Mouse (Mus musculus) limb, embryonic 10.5 days (tissue): ENCODE data around the gene Cpne8. TPM values are rescaled to one million over a fixed set of nuclear protein-coding genes. Genes with fewer than 3 reads are reported as not detected.
"Not testable (repeated sequence)": the region's sequence is repeated elsewhere in the genome, so short reads cannot be mapped to it uniquely, and the experiment has no call there.

Experiments used
- DNase-seq: peaks from one replicate; pipeline ENCODE4 v3.0.0-alpha.2; 2017; ENCODE audit warnings: low spot score
- H3K27ac ChIP-seq: fragments of 300-500 bp; sonication (generic); 2 replicates; pipeline ENCODE4 v1.5.1; 2016; ENCODE audit warnings: mild to moderate bottlenecking
- H3K27me3 ChIP-seq: fragments of 300-500 bp; sonication (generic); 2 replicates; pipeline ENCODE4 v1.6.1; 2016; ENCODE audit warnings: low read depth, mild to moderate bottlenecking; ENCODE audit not compliant: poor library complexity, severe bottlenecking
- H3K36me3 ChIP-seq: fragments of 300-500 bp; sonication (generic); 2 replicates; pipeline ENCODE4 v1.6.1; 2016; ENCODE audit warnings: mild to moderate bottlenecking, moderate library complexity
- H3K4me1 ChIP-seq: fragments of 300-500 bp; sonication (generic); 2 replicates; pipeline ENCODE4 v1.6.1; 2016
- H3K4me3 ChIP-seq: fragments of 300-500 bp; sonication (generic); 2 replicates; pipeline ENCODE4 v1.5.1; 2016; ENCODE audit warnings: mild to moderate bottlenecking, moderate library complexity
- H3K9me3 ChIP-seq: fragments of 300-500 bp; sonication (generic); replicated peaks from 2 replicates; pipeline ENCODE4 v1.6.1; 2016; ENCODE audit warnings: mild to moderate bottlenecking
- WGBS: fragments of 180-500 bp; shearing (Covaris S2); methylation state at CpG from one replicate; pipeline ENCODE4 v1.1.7; 2016; 5-methylcytosine and 5-hydroxymethylcytosine counted together
- polyA plus RNA-seq: library from polyadenylated mRNA; unstranded; fragments of >200 nt; fragmentation: Nextera tagmentation; extraction: Ambion mirVana; gene quantifications from 2 replicates; pipeline ENCODE4 v1.2.1, GENCODE M21; 2016

The Cpne8 gene
- polyA plus RNA-seq, 1 experiment from 2014 or later, result 2.9 TPM

DNA sequence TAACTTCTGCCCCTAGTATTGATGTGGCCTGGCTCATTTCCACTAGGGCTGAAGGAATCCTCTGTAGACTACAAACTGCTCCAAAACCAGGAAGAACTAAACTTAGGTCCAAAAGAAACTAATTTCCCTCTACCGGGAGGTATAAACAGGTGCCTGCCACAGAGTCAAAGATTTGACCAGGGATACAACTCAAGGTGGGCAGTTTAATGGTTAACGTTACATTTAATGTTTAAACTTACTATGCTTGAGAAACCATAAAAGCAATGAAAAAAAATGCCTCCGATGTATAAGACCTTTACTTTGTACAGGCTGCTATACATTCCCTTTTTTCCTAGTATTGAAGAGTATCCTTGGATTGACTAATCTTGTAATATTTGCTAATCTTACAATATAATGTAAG, 18.5 kb downstream of the Cpne8 start:
- no peaks in the 10 kb centered on the region for H3K4me1 ChIP-seq
- H3K27me3 ChIP-seq, result no peaks in the 10 kb centered on the region
- 93% methylated on average over 3 of the region's 3 CpGs for WGBS
- no peaks in the 10 kb centered on the region for H3K9me3 ChIP-seq
- H3K4me3 ChIP-seq, result no peak overlapping the region
- no peaks in the 10 kb centered on the region for H3K36me3 ChIP-seq
- DNase-seq, result no peak
- H3K27ac ChIP-seq, result no peak overlapping the region

DNA sequence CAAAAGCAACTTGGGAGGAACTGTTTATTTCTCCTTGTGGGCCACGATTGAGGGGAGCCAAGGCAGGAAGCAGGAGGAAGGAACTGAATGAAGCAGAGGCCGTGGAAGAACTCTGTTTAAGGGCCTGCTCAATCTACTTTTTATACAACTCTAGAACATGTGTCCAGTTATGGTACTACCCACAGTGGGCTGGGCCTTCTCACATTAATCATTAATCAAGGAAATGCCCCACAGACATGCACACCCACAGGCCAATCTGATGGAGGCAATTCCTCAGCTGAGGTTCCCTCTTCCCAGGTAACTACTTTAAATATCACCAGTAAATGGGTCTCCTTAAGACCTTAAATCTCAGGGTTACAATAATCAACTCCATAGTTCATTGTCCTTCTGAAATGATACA, 21.2 kb downstream of the Cpne8 start:
- H3K36me3 ChIP-seq, result no peaks in the 10 kb centered on the region
- H3K27me3 ChIP-seq, result no peaks in the 10 kb centered on the region
- no peak for DNase-seq
- H3K9me3 ChIP-seq, result no peaks in the 10 kb centered on the region
- no peak overlapping the region for H3K4me3 ChIP-seq
- 77% methylated on average over 2 of the region's 2 CpGs for WGBS
- no peak overlapping the region for H3K27ac ChIP-seq
- H3K4me1 ChIP-seq, result no peaks in the 10 kb centered on the region

DNA sequence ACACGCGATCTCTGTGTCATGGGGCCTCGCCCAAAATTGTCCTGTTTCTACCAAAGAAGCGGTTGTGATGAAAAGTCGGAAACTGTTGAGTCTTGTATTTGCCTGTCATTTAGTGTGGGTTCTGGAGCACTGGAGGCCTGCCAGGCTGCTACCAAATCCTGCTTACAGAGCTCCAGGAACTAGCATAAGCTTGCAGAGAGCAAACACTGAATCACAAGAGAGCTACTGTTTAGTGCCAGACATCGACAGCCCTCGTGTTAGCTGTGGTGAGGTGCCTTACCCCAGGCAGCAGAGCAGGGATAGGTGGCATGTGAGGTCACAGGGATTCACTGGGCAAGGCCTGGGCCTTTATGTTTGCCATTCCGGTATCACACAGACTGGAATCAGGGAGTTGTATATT, 22.7 kb downstream of the Cpne8 start:
- Histone ChIP-seq H3K27me3 (no peaks in the 10 kb centered on the region), H3K9me3 (no peaks in the 10 kb centered on the region), H3K36me3 (no peaks in the 10 kb centered on the region), H3K4me3 (no peak overlapping the region), H3K4me1 (no peaks in the 10 kb centered on the region), H3K27ac (no peak overlapping the region)
- WGBS, result 89% methylated on average over 8 of the region's 8 CpGs
- DNase-seq, result no peak

DNA sequence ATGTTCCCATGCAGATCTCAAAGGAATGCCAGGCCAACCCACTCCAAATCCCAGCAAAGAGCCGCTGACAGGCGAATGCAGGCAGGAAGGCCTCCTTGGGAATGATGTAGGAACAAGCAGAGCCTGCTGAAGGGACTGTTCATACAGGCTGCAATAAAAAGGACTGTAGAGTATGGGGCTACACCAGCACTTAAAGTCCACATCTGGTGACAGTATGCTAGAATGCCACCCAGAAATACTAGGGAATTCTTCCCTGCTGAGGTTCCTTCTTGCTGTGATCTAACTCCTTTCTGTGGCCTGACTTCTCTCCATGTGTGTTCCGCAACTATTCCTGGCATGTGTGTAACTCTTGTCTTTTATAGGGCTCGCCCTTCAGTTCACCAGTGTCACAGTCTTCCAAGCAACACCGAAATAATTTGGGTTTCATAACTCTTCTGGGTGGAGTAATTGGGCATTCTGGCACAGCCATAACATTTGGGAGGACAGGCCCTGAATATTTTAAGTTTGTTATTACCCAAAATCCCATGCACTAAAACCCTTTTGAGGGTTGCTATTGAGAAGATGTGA, 32.1 kb downstream of the Cpne8 start:
- Histone ChIP-seq H3K4me3 (no peak overlapping the region), H3K4me1 (peaks cover 16% of the 10 kb centered on the region), H3K9me3 (no peaks in the 10 kb centered on the region), H3K36me3 (no peaks in the 10 kb centered on the region), H3K27ac (peak overlapping the region; percentile 58), H3K27me3 (no peaks in the 10 kb centered on the region)
- DNase-seq, result no peak
- 92% methylated on average over 5 of the region's 5 CpGs for WGBS

DNA sequence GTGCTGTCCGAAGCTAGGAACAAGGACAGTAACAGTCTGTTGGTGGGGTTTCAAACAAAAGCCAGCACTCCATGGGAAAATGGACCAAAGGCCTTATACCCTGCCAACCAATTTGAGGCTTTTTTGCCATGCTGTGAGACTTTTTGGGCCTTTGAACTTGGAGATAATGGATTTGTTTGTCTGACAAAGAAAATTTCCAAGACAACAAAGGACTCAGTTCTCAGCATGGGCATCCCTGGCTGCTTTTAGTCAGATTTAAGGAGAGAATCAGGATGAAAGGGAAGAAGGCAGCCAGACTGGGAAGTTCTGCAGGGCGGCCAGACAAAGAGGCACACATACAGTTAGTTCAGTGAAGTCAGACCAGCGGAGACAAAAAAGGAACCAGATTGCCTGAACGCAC, 32.9 kb downstream of the Cpne8 start:
- H3K27ac ChIP-seq, result peak overlapping the region; percentile 58
- H3K36me3 ChIP-seq, result no peaks in the 10 kb centered on the region
- H3K4me3 ChIP-seq, result no peak overlapping the region
- WGBS, result 86% methylated on average over 4 of the region's 4 CpGs
- no peaks in the 10 kb centered on the region for H3K27me3 ChIP-seq
- DNase-seq, result no peak
- no peaks in the 10 kb centered on the region for H3K9me3 ChIP-seq
- H3K4me1 ChIP-seq, result peaks cover 16% of the 10 kb centered on the region

DNA sequence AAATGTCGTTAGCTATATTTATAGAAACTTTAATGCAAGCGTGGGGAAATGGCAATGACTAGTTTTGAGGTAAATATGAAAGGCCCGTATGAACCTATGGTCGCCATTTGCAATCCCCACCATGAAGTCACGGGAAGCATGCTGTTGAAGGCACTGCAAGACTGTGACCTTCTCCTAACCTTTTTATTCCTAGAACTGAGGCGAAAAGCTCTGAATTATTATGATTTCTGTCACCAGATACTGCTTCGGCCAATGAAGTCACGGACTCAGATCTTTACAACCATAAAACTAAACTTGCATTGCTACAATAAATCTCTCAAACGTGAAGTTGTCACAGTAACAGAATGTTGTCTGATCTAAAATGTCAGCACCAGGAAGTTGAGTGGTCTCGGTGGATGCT, 33.4 kb downstream of the Cpne8 start:
- no peak for DNase-seq
- no peak overlapping the region for H3K27ac ChIP-seq
- H3K27me3 ChIP-seq, result no peaks in the 10 kb centered on the region
- no peaks in the 10 kb centered on the region for H3K9me3 ChIP-seq
- no peak overlapping the region for H3K4me3 ChIP-seq
- H3K36me3 ChIP-seq, result no peaks in the 10 kb centered on the region
- peaks cover 16% of the 10 kb centered on the region for H3K4me1 ChIP-seq
- WGBS, result 90% methylated on average over 10 of the region's 10 CpGs

DNA sequence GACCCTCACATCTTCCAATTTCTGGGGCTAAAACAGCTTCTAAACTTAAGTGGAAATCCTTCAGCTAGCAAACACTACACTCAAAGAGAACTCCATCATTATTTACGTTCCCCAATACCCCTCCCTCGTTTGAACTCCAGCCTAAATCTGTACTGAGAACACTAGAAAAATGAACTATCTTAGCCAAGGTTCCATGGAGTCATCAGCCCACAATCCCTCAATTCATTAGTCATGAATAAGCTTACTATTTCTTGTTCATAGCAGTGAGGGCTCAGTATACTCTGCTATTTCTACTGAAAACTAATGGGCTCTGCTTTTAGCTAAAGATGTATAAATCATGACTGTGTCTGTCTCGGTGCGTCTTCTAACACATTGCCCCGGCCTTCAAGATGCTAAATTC, 55.0 kb downstream of the Cpne8 start:
- Histone ChIP-seq H3K4me3 (no peak overlapping the region), H3K27ac (no peak overlapping the region), H3K27me3 (no peaks in the 10 kb centered on the region), H3K36me3 (no peaks in the 10 kb centered on the region), H3K4me1 (no peaks in the 10 kb centered on the region), H3K9me3 (no peaks in the 10 kb centered on the region)
- WGBS, result 80% methylated on average over 5 of the region's 5 CpGs
- DNase-seq, result no peak

DNA sequence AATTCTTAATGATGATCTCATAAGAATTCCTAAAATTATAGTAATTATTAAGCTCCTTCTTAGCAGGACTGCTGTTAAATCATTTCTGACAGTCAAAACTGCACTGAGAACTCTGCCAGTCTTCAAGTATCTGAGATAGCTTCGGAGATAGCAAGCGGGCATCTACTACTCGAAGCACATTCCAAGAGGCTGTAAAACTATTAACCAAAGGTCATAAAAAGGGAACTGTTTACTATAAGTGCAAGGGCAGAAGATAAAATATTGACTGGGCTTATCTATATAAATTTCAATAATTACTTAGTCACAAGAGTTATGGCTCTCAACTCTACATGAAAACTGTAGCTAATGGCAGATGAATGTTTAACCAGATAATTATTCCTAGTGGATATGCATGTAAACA, 57.2 kb downstream of the Cpne8 start:
- Histone ChIP-seq H3K27ac (no peak overlapping the region), H3K4me1 (no peaks in the 10 kb centered on the region), H3K36me3 (no peaks in the 10 kb centered on the region), H3K4me3 (no peak overlapping the region), H3K27me3 (no peaks in the 10 kb centered on the region), H3K9me3 (no peaks in the 10 kb centered on the region)
- WGBS, result 61% methylated on average over 3 of the region's 3 CpGs
- DNase-seq, result no peak

DNA sequence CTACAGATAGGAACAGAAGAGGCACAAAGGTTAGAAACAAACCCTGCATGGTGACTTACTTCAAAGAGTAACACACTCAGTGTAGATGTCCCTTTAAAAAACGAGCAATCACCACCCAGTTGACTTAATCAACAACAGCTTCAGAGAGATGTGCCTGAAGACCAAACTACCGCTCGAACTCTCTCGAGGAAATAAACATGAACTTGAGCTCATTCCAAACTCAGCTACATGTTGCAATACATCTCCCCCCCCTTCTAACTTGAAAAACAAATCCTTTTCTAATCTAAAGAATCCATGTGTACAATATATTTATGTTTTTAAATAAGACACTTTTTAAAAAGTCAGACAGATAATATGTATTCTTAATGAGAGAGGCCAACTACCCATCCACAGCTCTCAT, 59.5 kb downstream of the Cpne8 start:
- WGBS, result 42% methylated on average over 4 of the region's 4 CpGs
- no peaks in the 10 kb centered on the region for H3K27me3 ChIP-seq
- H3K4me1 ChIP-seq, result no peaks in the 10 kb centered on the region
- H3K36me3 ChIP-seq, result no peaks in the 10 kb centered on the region
- H3K27ac ChIP-seq, result no peak overlapping the region
- H3K9me3 ChIP-seq, result no peaks in the 10 kb centered on the region
- DNase-seq, result no peak
- H3K4me3 ChIP-seq, result no peak overlapping the region

DNA sequence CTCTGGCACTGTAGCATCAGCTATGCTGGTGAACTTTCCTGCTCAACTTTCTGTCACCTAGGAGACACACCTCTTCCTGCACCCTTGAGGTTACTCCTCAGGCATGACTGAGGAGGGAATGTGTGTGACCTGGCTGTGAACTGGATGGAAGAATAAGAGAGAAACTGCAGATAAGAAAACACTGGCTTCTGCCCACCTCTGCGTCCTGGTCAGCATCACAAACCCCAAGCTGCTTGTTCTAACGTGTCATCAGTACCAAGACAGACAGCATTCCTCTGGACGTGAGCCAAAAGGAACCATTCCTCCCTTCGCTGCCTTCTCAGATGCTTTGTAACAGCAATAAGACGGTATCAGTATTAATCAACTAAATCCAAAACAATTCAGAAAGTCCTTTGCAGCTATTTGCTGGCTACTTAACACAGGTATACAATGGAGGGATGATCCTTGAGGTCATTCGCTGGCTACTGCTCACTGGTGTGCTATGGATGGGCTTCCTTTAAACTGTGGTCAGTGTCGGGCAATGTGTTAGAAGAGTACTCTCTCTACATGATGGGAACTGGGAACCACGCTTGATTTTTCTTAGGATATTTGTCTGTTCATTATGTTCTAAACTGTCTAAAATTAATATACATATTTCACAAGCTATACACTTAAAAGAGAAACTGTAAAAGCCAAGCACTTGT, 63.0 kb downstream of the Cpne8 start:
- H3K4me1 ChIP-seq, result peaks cover 8% of the 10 kb centered on the region
- no peak overlapping the region for H3K4me3 ChIP-seq
- H3K27me3 ChIP-seq, result no peaks in the 10 kb centered on the region
- no peak overlapping the region for H3K27ac ChIP-seq
- no peak for DNase-seq
- H3K9me3 ChIP-seq, result no peaks in the 10 kb centered on the region
- H3K36me3 ChIP-seq, result no peaks in the 10 kb centered on the region
- 73% methylated on average over 8 of the region's 8 CpGs for WGBS

DNA sequence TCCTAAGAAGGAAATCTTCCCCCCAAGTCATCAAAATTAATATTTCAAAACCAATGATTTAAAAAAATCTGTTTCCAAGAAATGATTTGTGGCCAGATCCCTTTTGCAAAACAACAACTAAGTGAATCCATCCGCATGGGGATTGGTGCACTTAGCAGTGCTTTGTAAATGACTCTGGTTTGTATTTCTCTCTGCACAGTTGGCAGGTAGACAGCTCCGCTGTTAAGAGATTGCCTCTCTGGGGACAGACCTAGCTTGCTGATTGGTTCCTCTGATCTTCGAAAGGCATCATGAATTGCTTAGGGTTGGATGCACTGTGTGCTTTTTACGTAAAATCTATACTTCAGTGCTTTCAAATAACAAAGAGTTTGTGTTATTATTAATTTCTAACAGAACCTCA, 68.5 kb downstream of the Cpne8 start:
- not testable (repeated sequence) for DNase-seq, H3K9me3 ChIP-seq, H3K27me3 ChIP-seq, H3K4me1 ChIP-seq, H3K27ac ChIP-seq, H3K4me3 ChIP-seq, H3K36me3 ChIP-seq
- WGBS, result 85% methylated on average over 4 of the region's 4 CpGs

DNA sequence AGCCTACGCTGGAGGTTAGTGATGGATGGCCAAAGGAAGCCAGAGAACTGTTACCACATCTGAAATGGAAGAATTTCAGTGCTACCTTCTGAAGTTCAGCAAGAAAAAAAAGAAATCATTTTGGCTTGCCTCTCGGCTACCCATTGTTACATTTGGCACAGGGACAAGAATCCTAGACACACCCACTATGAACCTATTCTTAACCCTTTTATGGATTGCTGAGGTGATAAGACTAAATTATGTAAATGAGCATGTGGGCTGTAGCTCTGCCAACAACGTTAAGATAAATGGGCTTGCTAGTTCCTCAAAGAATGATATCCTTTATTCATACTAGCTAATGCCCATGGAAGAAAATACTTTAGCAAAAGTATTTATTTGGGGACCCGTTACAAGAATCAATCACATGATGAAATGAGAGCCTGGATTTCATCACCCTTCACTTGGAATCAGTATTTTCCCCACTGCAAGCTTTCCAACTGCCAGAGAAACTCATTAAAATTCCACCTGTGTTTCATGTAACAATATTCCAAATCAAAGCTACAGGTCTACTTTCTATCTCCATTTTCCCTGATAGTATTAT, 69.3 kb downstream of the Cpne8 start:
- H3K27ac ChIP-seq, result no peak overlapping the region
- no peak for DNase-seq
- 75% methylated on average over 4 of the region's 4 CpGs for WGBS

DNA sequence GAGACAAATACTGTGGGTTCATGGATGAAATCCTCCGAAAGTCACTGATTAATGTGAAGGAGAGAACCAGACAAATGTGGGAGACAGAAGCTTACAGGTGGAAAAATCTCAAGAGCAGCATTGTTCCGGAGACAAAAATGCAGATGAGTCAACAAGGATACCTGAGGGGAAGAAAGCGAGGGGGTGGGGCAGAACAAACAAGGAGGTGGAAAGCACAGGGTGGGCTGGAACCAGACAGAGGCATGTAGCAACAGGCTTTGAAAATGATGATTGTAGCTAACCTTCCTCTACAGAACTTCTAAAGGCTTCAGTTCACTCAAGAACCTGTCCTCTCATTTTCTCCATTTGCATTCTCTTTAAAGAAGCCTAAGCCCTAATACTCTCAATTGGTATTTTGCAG, 70.9 kb downstream of the Cpne8 start:
- Histone ChIP-seq H3K4me3 (no peak overlapping the region), H3K9me3 (no peaks in the 10 kb centered on the region), H3K4me1 (peaks cover 9% of the 10 kb centered on the region; the same call in 1 of the 2 replicates), H3K36me3 (no peaks in the 10 kb centered on the region), H3K27ac (no peak overlapping the region), H3K27me3 (no peaks in the 10 kb centered on the region)
- DNase-seq, result no peak
- 68% methylated on average over 3 of the region's 3 CpGs for WGBS

More for the DNA sequence above, 69.3 kb downstream of the Cpne8 start:
- Histone ChIP-seq H3K36me3 (no peaks in the 10 kb centered on the region), H3K4me1 (peaks cover 8% of the 10 kb centered on the region), H3K27me3 (no peaks in the 10 kb centered on the region), H3K9me3 (no peaks in the 10 kb centered on the region), H3K4me3 (no peak overlapping the region)
